Mouse (Mus musculus) spleen, adult 12 weeks (tissue): ENCODE results near the gene Ptpa.

Experiments
- DNase-seq: peaks from one replicate; pipeline ENCODE4 v3.0.0; 2022; ENCODE audit warnings: low spot score

The Ptpa gene

DNA sequence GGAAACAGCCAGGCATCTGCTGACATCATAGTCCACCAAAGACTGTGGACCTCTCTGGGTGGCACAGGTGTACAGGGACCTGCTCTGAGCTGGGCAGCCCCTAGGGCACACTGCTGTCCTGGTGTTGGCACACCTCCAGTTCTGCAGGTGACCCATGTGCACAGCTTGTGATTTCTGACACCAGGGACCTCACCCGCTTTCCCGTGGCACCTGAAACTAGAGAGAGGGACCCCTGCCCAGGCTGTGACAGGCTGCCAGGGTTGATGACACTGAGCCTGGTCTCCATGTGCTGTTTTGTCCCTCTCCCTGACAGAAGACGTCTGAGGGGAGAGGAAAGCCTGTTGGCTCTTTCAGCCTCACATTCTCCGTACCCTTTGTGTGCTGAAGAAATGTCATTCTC lies 22.0 kb downstream of the Ptpa start:
- no peak for DNase-seq

DNA sequence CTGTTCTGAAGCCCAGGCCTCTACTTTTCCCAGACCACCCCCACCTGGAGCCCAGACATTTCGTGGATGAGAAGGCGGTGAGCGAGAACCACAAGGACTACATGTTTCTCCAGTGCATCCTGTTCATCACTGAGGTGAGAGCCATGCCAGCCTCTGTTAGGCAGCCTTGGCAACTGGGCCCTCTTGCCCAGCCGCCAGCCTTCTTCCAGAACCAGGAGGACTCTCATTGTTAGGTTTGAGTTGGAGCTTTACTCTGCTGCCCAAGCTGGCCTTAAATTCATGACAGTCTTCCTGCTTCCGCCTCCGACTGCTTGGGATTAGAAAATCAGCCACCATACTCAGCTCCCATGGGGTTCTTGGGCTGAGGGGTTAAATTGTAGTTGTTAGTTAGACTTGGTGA lies 23.8 kb downstream of the Ptpa start:
- DNase-seq: no peak

DNA sequence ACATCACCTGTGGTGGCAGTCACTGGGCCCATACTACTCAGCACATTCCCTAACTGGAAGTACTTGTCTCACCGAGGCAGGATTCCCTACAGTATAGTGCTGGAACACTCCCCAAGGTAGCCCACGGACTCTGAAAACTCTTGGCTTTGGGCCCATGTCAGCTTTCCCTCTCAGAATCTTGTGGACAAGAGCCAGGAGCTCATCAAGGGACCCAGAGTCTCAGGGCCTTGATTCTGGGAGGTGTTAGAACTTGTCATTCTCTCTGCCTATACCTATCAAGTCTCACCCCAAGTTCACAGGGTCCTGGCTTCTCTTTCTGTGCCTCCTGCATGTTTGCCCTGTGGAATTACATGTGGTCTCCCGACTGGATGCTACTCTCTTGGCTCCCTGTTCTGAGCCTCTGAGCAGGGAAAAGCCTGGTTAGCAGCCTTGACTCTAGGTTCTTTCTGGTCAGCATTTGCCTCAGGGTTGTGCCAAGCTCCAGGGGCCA lies 24.4 kb downstream of the Ptpa start:
- no peak for DNase-seq

DNA sequence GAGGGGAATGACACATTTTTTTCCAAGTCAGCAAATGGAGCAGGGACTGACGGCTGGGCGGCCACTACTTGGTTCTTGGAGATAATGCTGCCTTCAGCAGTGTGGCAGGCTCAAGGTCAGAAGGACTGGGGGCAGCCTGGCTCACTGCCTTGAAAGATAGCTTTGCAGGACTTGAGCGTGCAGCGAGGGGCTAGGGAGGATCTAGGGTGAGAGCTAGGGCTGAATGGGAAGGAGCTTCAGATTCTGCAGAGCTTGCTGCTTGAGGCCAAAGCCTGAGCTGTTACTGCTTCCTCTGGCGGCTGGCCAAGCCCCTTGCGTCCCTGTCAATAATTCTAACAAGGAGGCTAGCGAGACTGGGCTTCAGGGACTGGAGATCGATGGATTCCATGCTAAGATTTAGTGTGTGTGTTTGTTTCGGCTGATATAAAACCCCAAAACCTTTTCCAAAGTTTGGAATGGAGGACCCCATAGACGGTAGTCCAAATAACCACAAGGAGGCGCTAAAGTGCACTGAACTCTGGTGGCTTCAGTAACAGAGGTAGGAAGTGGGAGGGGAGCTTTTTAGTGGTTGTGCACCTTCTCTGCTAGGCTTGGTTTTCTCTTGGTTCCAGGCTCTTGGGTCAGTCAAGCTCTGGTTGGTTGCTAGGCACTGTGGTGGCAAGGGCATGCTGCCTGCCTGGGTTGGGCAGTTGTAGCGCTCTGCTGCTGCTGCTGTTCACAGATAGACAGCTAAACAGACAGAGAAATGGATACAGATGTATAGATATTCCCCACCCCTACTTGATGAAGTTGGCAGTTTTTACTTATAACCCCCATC lies 25.1 kb downstream of the Ptpa start:
- peak; percentile 54 for DNase-seq

DNA sequence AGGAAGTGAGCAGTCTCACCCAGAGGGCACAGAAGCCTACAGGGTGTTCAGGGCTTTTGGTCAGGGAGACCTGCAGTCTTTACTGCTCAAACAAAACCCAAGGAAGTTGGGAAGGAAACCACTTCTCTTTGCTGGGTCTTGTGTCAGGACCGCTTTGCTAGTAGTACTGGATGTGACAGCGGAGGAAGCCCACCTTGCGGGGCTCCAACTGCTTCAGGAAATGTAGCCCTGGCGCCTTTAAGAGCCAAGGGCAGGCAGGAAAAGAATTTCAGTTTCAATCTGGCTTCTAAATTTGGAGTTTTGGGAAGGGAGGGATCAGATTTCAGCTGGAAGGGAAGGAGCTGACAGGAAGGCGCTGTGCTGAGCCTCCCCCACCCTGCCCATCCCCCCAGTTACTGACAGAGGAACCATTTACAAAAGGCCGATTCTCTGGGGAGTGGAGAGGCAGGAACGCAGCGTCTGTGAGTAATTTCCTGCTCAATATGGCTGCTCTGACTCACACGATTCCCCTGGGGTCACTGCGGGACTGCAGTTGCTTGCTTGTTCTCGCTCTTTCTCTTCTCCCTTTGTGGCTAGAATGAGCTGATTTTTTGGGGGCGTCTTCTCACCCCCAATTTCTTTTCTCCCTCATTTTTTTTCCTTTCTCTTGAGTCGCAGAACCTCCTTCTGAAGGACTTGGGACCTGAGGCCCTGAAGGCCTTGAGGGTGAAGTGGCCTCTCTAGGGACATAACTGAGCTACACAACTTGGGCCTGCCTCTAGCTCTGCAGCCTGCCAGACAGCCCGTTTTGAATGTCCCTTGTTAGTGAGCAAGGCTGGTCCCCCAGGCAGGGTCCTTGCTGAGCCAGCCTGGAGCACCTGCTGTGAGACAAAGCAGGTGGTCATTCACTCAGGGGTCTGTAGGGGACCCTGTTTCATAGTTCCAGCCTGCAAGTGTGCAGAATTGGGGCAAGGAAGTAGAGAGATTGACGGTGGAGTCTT lies 26.0 kb downstream of the Ptpa start:
- peak; percentile 33 for DNase-seq

DNA sequence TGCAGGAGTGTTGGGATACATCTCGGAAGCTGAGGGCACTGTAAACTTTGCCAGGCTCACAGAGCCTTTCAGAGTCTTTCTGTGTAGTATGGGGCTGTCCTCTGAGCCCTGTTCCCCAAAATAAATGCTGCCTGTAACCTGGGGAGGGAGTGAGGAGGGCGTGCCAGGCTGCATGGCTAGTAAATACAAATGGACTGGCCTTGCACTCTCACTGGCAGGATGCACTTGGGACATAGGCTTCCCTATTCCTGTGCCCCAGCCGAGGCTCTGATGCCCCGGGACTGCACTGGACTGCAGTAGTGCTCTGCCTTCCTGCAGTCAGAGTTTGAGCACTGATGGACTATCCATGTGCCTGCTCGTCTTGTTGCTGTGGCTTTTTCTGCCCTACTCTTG lies 26.7 kb downstream of the Ptpa start:
- DNase-seq: no peak

DNA sequence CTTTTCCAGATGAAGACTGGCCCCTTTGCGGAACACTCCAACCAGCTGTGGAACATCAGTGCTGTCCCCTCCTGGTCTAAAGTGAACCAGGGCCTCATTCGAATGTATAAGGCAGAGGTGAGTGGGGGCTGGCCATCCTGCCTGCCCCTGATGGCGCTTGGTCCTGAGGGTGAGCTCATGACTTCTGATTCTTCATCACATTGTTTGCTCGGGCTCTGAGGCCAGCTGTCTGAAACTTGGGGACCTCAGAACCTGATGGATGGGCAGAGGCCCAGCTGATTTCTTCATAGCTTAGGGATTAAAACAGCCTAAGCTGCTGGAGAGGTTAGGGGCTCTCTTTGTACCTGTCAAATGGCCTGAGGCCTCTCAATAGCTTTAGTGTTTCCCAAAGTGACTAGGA lies 27.4 kb downstream of the Ptpa start:
- no peak for DNase-seq

DNA sequence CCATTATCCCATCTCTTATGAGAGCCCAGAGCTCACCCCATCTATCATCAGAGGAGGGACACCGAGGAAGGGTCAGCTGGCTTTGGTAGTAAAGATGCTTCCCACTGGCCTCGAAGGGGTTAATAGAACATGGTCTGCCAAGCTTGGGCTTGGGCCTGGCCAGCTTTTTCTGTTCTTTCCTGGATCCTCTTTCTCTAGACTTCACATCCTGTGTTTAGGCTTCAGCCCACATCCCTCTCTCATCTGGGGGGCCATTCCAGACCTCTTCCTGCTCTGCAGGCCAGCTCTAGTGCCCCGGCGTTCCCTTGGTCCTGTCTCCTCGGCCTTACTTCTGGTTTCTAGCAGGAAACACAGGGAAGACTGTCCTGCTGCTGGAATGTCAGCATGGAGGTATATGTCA lies 28.2 kb downstream of the Ptpa start:
- no peak for DNase-seq

DNA sequence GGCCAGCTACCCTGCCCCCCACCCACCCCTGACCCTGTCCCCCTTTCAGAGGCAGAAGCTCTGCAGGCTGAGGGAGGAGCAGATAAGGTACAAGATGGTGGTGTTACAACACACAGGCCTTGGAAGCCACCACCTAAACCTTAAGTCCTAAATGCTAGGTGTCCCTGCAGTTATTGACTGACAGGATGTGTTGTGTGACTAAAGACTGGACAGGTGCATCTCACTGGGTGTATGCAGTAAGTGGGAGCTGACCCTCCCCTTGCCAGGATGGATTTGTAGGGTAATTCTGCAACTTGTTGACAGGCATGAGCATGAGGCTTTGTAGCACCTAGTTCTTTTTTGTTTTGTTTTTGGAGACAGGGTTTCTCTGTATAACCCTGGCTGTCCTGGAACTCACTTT lies 28.6 kb downstream of the Ptpa start:
- no peak for DNase-seq

DNA sequence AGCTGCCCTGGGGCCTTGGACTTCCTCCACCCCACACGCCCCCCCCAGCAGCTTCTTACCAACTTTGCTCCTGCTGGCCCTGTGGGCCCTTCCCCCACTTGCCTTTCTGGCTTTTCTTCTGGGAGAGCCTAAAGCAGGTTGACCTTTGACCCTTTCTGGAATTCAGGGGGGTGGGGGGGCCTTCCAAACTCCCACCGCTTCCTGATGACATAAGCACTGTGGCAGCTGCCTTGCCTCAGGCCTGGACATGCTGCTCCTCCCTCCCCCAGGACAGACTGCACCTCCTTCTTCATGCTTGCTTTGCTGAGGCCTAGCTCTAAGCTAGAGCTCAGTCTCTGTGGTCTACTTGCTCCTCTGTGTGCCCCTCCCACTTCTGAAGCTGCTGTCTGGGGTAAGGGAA lies 29.5 kb downstream of the Ptpa start:
- no peak for DNase-seq

DNA sequence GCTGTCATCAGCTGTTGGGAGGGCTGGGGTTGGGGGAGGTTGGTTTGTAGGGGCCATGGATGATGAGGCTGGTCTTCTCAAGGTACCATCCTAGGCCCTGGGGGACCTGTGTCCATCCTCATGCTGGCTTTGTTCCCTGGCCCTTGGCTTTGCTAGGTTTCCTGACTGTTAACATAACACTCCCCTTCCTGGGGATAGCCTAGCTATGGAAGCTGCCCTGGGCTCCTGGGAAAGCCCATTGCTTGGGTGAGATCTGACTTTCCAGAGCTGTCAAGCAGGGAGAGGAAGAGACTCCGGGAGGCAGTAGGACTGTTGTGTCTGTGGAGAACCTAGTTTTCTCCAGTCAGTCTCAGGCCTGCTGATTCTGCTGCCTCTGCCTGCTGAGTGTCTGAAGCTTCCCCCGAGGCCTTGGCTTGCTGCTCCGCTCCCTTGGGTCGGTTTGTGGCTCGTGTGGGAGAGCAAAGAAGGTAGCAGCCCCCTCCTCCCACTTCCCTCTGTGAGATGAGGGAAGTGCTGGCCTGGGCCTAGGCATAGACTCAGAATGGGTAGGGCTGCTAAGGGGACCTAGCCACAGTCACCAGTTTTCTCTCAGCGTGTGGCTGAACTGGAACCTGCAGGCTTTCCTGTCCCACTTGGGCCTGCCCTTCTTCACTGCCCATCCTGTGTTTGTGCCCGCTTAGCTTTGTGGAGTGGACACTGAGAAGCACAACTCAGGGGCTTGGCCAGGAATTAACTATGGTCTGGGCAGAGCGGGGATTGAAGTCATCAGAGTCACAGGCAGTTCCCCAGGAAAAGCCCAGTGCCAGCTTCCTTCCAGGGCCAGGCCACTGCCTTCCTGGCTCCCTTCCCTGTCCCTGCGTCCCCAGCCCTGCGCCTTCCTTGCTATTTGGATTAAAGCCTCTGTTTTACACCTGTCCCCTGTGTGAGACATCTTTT lies 31.3 kb downstream of the Ptpa start:
- no peak for DNase-seq

DNA sequence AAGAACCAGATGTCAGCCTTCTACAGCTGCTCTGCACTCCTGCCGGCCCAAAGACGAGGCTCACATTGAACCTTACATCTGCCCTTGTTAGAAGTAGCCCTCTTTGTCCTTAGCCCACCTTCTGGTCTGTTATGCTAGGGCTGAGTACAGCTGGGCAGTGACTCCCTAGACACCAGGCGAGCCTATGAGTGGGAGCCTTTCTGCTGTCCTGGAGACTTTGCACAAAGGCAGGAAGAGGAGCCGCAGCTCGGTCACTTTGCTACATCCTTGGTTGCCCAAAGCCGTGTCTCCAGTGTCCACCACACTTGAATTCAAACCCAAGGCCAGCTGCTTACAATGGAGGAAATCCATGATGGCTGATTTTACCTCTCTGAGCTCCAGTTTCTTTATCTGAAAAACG lies 32.5 kb downstream of the Ptpa start:
- DNase-seq: no peak

DNA sequence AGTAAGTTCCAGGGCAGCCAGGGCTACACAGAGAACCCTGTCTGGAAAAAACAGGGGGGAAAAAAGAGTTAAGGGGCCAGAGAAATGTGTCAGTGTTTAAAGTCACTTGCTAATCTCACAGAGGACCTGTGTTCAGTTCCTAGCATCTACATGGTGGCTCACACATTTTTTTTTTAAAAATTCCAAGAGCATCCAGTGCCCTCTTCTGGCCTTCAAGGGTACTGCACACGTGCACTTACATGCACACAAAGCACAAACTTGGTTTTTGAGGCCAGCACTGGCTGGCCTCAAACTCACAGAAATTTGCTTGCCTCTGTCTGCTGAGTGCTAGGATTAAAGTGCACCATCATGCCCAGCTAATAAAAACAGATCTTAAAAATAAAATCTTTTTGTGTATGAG lies 34.7 kb downstream of the Ptpa start:
- DNase-seq: no peak

DNA sequence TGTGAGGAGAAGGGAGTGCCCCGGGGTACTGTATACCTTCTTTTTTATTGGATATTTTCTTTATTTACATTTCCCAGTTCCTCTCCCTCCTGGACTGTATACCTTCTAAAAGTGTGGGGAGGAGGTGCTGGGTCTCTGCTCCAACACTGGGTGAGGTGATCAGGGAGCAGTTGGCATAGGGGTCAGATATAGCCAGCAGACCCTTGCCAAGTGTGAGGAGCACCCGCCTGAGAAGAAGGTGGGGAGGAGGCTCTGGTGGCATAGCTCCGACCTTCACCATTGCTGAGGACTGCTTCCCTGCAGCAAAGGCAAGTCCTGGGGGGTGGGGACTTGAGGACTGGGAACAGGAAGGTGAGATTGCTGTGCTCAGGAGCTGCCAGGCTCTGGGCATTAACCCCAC lies 35.7 kb downstream of the Ptpa start:
- DNase-seq: no peak

DNA sequence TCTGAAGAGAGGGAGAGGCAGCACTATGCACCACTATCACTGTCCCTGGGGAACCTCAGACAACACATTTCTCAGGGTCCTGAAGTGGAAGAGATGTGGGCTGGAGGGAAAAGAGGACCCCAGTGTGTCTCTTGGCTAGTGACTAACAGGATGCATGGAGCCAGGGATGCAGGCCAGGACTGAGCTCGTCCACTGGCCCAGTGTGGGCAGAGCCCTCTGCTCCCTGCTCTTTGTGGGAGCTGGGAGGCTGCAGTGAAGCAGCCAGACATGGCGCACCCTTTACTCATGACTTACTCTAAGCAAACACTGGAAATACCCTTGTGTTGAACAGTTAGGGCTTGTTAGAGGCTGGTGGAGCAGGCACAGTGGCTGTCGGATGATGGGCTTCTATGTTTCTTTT lies 37.7 kb downstream of the Ptpa start:
- DNase-seq: no peak

DNA sequence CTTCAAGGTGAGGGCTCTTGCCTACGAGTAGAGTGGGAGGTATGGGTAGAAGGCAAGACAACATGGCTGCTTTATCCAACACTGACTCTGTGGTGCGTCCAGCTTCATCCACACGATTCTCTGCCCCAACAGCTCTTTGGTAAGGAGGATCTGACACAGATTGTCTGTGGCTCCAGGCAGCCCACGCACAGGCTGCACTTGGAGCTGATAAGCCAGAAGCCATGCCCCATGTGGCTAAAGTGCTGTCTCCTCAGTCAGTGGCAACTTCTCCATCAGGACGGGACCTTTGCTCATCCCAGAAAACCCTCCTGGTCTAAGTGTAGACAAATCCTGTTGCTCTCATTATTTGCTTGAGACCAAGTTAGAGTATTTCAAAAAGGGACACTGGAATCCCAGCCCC lies 38.7 kb downstream of the Ptpa start:
- no peak for DNase-seq

DNA sequence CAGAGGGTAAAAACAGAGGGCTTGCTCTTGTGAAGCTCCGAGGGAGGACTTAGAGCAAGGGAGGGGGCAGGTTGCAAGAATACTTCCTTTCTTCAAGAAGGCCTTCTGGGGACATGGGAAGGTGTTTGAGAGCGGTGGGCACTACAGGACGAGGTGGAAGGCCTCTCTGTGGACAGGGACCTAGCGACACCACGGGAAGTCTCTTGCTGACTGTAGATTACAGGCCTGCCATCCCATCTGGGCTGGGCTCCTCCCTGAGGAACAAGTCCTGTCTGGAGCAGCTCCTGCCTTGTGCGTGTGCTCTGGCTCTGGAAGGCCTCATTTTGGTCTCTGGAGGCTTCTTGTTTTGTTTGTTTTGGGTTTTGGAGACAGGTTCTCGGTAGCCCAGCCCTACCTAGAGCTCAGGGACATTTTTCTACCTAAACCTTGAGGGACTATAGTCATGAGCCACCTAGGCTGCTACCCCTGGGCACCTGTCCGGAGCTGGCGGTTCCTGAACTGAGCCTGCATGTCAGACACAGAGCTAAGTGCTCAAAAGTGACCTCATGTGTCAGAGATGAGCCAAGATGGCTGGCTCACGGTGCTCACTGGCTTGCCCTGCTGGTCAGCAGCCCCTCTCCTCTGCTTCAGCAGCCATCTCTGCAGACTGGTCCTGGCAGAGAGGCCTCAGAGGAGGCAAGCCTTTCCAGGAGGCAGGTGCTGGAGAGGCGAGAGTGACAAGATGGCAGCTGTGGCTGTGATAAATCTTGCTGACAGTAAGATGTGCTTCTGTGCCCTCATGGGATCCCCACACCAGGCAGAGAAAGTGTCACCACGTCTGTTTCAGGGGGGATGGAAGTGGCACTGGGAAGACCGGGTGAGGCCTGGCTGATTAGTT lies 40.5 kb downstream of the Ptpa start:
- no peak for DNase-seq

DNA sequence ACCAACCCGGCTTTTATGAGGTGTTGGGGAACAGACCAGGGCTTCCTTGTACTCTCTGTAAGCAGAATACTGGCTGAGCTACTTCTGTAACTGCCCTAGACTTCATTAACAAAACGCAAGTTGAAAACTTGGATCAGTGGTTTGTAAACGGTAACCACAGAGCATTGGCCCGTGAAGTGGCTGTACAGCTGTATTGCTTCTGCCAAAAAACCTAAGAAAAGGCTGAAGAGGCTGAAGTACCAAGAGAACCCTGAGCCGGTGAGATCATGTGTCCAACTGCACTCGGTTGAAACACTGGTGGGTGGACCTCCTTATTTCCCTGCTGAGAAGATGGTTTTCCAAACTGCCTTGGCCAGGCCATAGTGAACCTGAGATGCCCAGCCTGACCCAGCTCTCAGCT lies 42.5 kb downstream of the Ptpa start:
- DNase-seq: no peak

DNA sequence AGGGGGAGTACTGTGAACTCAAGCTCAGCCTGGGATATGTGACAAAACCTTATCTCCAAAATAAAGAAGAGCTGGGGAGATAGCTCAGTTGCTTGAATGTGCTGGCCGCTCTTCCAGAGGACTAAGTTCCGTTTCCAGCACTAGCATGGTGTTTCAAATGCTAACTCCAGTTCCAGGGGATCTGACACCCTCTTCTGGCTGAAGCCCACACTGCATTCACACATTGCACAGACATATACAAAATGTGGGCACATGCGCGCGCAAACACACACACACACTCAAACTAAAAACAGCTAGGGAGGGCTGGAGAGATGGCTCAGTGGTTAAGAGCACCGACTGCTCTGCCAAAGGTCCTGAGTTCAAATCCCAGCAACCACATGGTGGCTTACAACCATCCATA lies 43.4 kb downstream of the Ptpa start:
- no peak for DNase-seq

DNA sequence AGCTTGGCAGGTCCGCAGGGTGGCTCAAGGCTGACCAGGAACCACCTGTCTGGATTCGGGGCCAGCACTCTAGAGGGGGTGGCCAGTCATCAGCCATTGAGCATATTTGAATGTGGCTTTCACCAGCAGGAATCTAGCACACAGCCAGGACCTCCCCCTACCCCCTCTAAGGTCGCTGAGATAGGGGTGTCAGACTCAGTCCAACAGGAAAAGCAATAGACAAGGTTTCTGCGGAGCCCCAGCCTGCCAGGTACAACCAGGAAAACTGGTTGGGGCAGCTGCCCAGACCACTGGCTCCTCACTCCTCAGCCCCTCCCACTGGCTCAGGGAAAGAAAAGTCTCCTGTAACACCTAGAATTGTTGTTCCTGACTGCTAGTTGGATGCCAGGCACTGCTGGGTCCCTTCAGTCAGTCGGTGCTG lies 47.5 kb downstream of the Ptpa start:
- no peak for DNase-seq

DNA sequence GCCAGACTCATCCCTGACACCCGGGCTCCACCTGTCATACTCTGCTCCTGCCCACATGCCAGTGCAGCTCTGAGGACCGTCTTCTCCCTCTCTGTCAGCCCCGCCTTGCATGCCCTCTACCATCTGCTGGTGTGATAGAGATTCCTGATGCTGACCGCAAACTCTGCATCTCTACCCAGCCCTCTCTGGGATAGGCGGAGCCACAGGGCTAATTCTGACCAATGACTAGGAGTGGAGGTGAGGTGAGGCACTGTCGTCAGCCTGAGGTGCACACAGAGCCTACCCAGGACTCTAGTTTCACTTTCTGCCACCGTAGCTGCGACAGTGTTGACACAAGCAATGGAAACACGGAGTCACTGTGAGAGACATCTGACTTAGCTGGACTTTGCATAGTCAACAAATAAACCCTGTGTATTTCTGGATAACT lies 48.1 kb downstream of the Ptpa start:
- DNase-seq: peak; percentile 64
